Mouse (Mus musculus) adrenal gland, adult 2 months (tissue): ENCODE measurements around the gene Fzr1. TPM values are rescaled to one million over a fixed set of nuclear protein-coding genes. Genes with fewer than 3 reads are reported as not detected.

Experiments
- DNase-seq: peaks from one replicate; pipeline ENCODE4 v3.0.0; 2021
- long read RNA-seq: library from polyadenylated mRNA; stranded (forward); transcript quantifications from one replicate; pipeline ENCODE4 v2.0.0, GENCODE M21; 2021
- polyA plus RNA-seq: library from polyadenylated mRNA; depleted of rRNA; stranded (reverse); fragments of >200 nt; gene quantifications from 2 replicates; pipeline ENCODE4 v1.2.3, GENCODE M21; 2012; rRNA removed
- total RNA-seq, 2 experiments: library from RNA; stranded (reverse); gene quantifications; 2 replicates each; pipeline ENCODE4 v1.2.3; 2021

The Fzr1 gene
- 10 to 100 TPM; 40.7 to 45.0 TPM for total RNA-seq
- polyA plus RNA-seq: 95.6 and 103 TPM in 2 replicates
- long read RNA-seq, transcript Fzr1-205 (14 exons, 3,057 nt): major isoform, 61 of 75 reads
- long read RNA-seq, partial matches to known transcripts: 4 of 75 reads
- long read RNA-seq, other reads (novel, unspliced or antisense): 10 of 75 reads

- DNase-seq: peak; percentile 70
These were observed at the start of gene Fzr1 for GRCm38 (mm10) chr10:81377793-81378552. Fzr1 (minus strand) TSS chr10:81378516.

- DNase-seq: peak; percentile 15
These were observed 49.6 kb upstream of the Fzr1 start for GRCm38 (mm10) chr10:81427804-81428506.

GRCm38 (mm10) chr10:81427327-81427726, 49.0 kb upstream of the Fzr1 start:
- no peak for DNase-seq

GRCm38 (mm10) chr10:81426897-81427296, 48.6 kb upstream of the Fzr1 start:
- DNase-seq: peak; percentile 91

- DNase-seq: peak; percentile 56
These were observed 47.9 kb upstream of the Fzr1 start for GRCm38 (mm10) chr10:81426081-81426671.

GRCm38 (mm10) chr10:81425236-81425850, 47.0 kb upstream of the Fzr1 start:
- peak; percentile 81 for DNase-seq

GRCm38 (mm10) chr10:81424246-81425051, 46.1 kb upstream of the Fzr1 start:
- peak; percentile 83 for DNase-seq

- DNase-seq: no peak
These were observed 45.3 kb upstream of the Fzr1 start for GRCm38 (mm10) chr10:81423476-81424245.

- DNase-seq: no peak
These were observed 44.4 kb upstream of the Fzr1 start for GRCm38 (mm10) chr10:81422661-81423217.

- DNase-seq: peak; percentile 32
These were observed 43.9 kb upstream of the Fzr1 start for GRCm38 (mm10) chr10:81422191-81422590.

GRCm38 (mm10) chr10:81421797-81422100, 43.4 kb upstream of the Fzr1 start:
- DNase-seq: peak; percentile 75

- DNase-seq: no peak
These were observed 42.9 kb upstream of the Fzr1 start for GRCm38 (mm10) chr10:81421041-81421796.

- DNase-seq: peak; percentile 82
These were observed 42.0 kb upstream of the Fzr1 start for GRCm38 (mm10) chr10:81420191-81420767.

- DNase-seq: peak; percentile 53
These were observed 41.0 kb upstream of the Fzr1 start for GRCm38 (mm10) chr10:81419111-81419928.

- peak; percentile 4 for DNase-seq
These were observed 40.1 kb upstream of the Fzr1 start for GRCm38 (mm10) chr10:81418216-81419070.

GRCm38 (mm10) chr10:81417227-81418215, 39.2 kb upstream of the Fzr1 start:
- DNase-seq: peak; percentile 53
